In the genomic region with DNA sequence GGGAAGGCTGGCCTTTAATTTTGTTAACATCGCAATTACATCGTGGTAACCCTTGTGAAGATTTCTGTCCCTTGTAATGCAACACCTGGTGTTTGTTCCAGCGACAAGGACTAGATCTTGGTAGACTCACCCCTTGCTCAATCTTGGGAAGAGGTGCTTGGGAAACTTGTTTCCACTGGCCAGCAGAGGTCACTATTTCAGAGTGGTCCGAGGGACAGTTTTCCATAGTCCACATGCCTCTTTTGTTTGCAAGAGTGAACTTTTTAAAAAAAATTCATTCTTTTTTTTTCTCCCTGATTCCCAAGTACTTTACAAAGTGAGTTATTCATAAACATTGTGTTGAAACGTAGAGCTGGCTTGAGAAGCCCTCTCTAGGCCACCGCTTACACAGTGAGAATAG, we compare ENCODE assay signal across 7 mouse cellular contexts. TPM values are rescaled to one million over a fixed set of nuclear protein-coding genes. Genes with fewer than 3 reads are reported as not detected.
A peak's percentile ranks its signal among the peaks of the same experiment; 100 is the strongest.
DNase-seq lines count a peak whose midpoint lies in the region; ATAC-seq and TF ChIP-seq lines count a peak whose summit lies in the region.

No protein-coding gene starts in this region.

- WGBS in limb, embryonic 10.5 days = 23% methylated on average over 6 of the region's 6 CpGs
- WGBS in midbrain, postnatal 0 days = 21% methylated on average over 6 of the region's 6 CpGs
- WGBS in intestine, embryonic 16.5 days = 22% methylated on average over 6 of the region's 6 CpGs

- H3K9ac ChIP-seq in midbrain, postnatal 0 days (replicated peaks; ENCODE audit: low read length, poor library complexity, severe bottlenecking) = no peak overlapping the region
- H3K9ac ChIP-seq in intestine, embryonic 16.5 days (ENCODE audit: low read depth, low read length) = no peak overlapping the region

- peaks cover 36% of the 10 kb centered on the region for H3K27me3 ChIP-seq in limb, embryonic 10.5 days (ENCODE audit: low read depth, poor library complexity, severe bottlenecking)
- no peaks in the 10 kb centered on the region for H3K27me3 ChIP-seq in midbrain, postnatal 0 days (ENCODE audit: insufficient read depth, low read length)
- 0 out of 2 replicates have a peak, but pooled peaks cover 3% of the 10 kb centered on the region for H3K27me3 ChIP-seq in intestine, embryonic 16.5 days (replicated peaks; ENCODE audit: control insufficient read depth, insufficient read depth, low read length)

- TF ChIP-seq POLR2A in embryonic fibroblast, embryonic 13.5 days (IDR thresholded peaks at IDR 0.05; ENCODE audit: low read depth, low read length) = no peak

- H3K4me1 ChIP-seq in embryonic fibroblast, embryonic 13.5 days (ENCODE audit: control insufficient read depth, insufficient read depth, low read length) = peaks cover 6% of the 10 kb centered on the region; the same call in 1 of the 2 replicates
- peaks cover 11% of the 10 kb centered on the region for H3K4me1 ChIP-seq in limb, embryonic 10.5 days
- H3K4me1 ChIP-seq in midbrain, postnatal 0 days (ENCODE audit: insufficient read depth, low read length) = no peaks in the 10 kb centered on the region
- no peaks in the 10 kb centered on the region for H3K4me1 ChIP-seq in intestine, embryonic 16.5 days (ENCODE audit: control insufficient read depth, insufficient read depth, low read length)

- TF ChIP-seq CTCF in embryonic fibroblast, embryonic 13.5 days (IDR thresholded peaks at IDR 0.05; ENCODE audit: borderline replicate concordance, insufficient read depth, low read length) = 0 out of 2 replicates have a peak, but pooled peaks have one; percentile 16
- TF ChIP-seq CTCF in midbrain, postnatal 0 days (IDR thresholded peaks at IDR 0.05) = peak; percentile 80

- peaks cover 19% of the 10 kb centered on the region for H3K36me3 ChIP-seq in limb, embryonic 10.5 days
- no peaks in the 10 kb centered on the region for H3K36me3 ChIP-seq in midbrain, postnatal 0 days (ENCODE audit: insufficient read depth, low read length)
- no peaks in the 10 kb centered on the region for H3K36me3 ChIP-seq in intestine, embryonic 16.5 days (ENCODE audit: control insufficient read depth, insufficient read depth, low read length)

- H3K27ac ChIP-seq in embryonic fibroblast, embryonic 13.5 days (ENCODE audit: insufficient read depth, low read length) = no peak overlapping the region; the same call in 1 of the 2 replicates
- H3K27ac ChIP-seq in limb, embryonic 10.5 days = peak overlapping the region; percentile 53; the same call in 1 of the 2 replicates
- no peak overlapping the region for H3K27ac ChIP-seq in midbrain, postnatal 0 days (ENCODE audit: low read depth, low read length)
- no peak overlapping the region for H3K27ac ChIP-seq in intestine, embryonic 16.5 days (ENCODE audit: low read length)

- no peak for ATAC-seq in midbrain, postnatal 0 days (ENCODE audit: low FRiP score)
- ATAC-seq in intestine, embryonic 16.5 days = no peak

- no peak overlapping the region for H3K4me3 ChIP-seq in embryonic fibroblast, embryonic 13.5 days (ENCODE audit: insufficient read depth, low read length)
- no peak overlapping the region for H3K4me3 ChIP-seq in limb, embryonic 10.5 days
- no peak overlapping the region for H3K4me3 ChIP-seq in midbrain, postnatal 0 days (ENCODE audit: low read depth, low read length)
- no peak overlapping the region for H3K4me3 ChIP-seq in intestine, embryonic 16.5 days (ENCODE audit: low read length)

- no peak overlapping the region for H3K4me2 ChIP-seq in midbrain, postnatal 0 days (ENCODE audit: low read depth, low read length, poor library complexity, severe bottlenecking)
- no peak overlapping the region for H3K4me2 ChIP-seq in intestine, embryonic 16.5 days (ENCODE audit: low read depth, low read length)

- H3K9me3 ChIP-seq in limb, embryonic 10.5 days (replicated peaks) = no peaks in the 10 kb centered on the region
- no peaks in the 10 kb centered on the region for H3K9me3 ChIP-seq in midbrain, postnatal 0 days (ENCODE audit: low read length)
- H3K9me3 ChIP-seq in intestine, embryonic 16.5 days (ENCODE audit: control insufficient read depth, low read length) = no peaks in the 10 kb centered on the region

- peak; percentile 45 for DNase-seq in left cerebral cortex, postnatal 4 days
- DNase-seq in left cerebral cortex, postnatal 10 days (ENCODE audit: extremely low spot score in 1 of 2, low spot score in 2 of 2) = no peak
- DNase-seq in adrenal gland, postnatal 36 days = peak; percentile 42 to 66
- DNase-seq in limb, embryonic 10.5 days (ENCODE audit: low spot score) = peak; percentile 72
- DNase-seq in midbrain, postnatal 0 days (ENCODE audit: low spot score) = peak; percentile 66

- intact Hi-C loops in left cerebral cortex, postnatal 4 days (cut with DNase I) = loop anchor here (5.0 kb wide), 1 partner anchor 230 kb away; no protein-coding TSS in a partner anchor
- intact Hi-C loops in left cerebral cortex, postnatal 10 days (cut with DNase I) = loop anchor here (5.0 kb wide), 1 partner anchor 230 kb away; no protein-coding TSS in a partner anchor

RNA-seq across cellular contexts. Expression of a gene that starts 12.2 kb away (rescaled TPM):
- 1 to 10 TPM; 1.9 to 3.6 TPM for total RNA-seq in left cerebral cortex, postnatal 4 days (2021)
- 1 to 10 TPM; 1.4 to 2.3 TPM for total RNA-seq in left cerebral cortex, postnatal 10 days (2021)
- under 1 TPM; 0.43 to 0.93 TPM for total RNA-seq in adrenal gland, postnatal 36 days (2021)
- polyA plus RNA-seq in embryonic fibroblast, embryonic 13.5 days (2011; ENCODE audit: insufficient read length, low read depth, missing spikeins) = 4.9 TPM in 2 replicates
- polyA plus RNA-seq in limb, embryonic 10.5 days (2016; fragmentation: Nextera tagmentation; extraction: Ambion mirVana) = 5.1 and 9.9 TPM in 2 replicates
- total RNA-seq in midbrain, postnatal 0 days (2014; rRNA removed) = 1.4 and 1.8 TPM in 2 replicates
- polyA plus RNA-seq in midbrain, postnatal 0 days (2015; fragmentation: Nextera tagmentation; extraction: Ambion mirVana) = 1.5 and 2.1 TPM in 2 replicates
- 0.31 and 0.32 TPM in 2 replicates for polyA plus RNA-seq in intestine, embryonic 16.5 days (2015; fragmentation: Nextera tagmentation; extraction: Ambion mirVana)

RNA-seq across cellular contexts. Expression of a gene that starts 54.6 kb away (rescaled TPM):
- total RNA-seq in left cerebral cortex, postnatal 4 days (2021) = 10 to 100 TPM; 17.8 to 18.0 TPM
- total RNA-seq in left cerebral cortex, postnatal 10 days (2021) = 10 to 100 TPM; 18.3 to 20.2 TPM
- total RNA-seq in adrenal gland, postnatal 36 days (2021) = 10 to 100 TPM in 1 of 2 experiments, 1 to 10 TPM in 1; 9.5 to 12.4 TPM
- polyA plus RNA-seq in embryonic fibroblast, embryonic 13.5 days (2011; ENCODE audit: insufficient read length, low read depth, missing spikeins) = 40.6 and 53.2 TPM in 2 replicates
- polyA plus RNA-seq in limb, embryonic 10.5 days (2016; fragmentation: Nextera tagmentation; extraction: Ambion mirVana) = 53.0 and 54.5 TPM in 2 replicates
- 32.2 and 36.8 TPM in 2 replicates for total RNA-seq in midbrain, postnatal 0 days (2014; rRNA removed)
- polyA plus RNA-seq in midbrain, postnatal 0 days (2015; fragmentation: Nextera tagmentation; extraction: Ambion mirVana) = 20.1 and 21.5 TPM in 2 replicates
- 24.8 and 26.4 TPM in 2 replicates for polyA plus RNA-seq in intestine, embryonic 16.5 days (2015; fragmentation: Nextera tagmentation; extraction: Ambion mirVana)

Comparison
In these comparisons a context has a peak if more than half of its experiments do, and no peak if none do; other contexts are left out.
1. DNase-seq: peak in left cerebral cortex, postnatal 4 days (single experiment), adrenal gland, postnatal 36 days (2 of 2), limb, embryonic 10.5 days (single experiment) and midbrain, postnatal 0 days (single experiment); none in left cerebral cortex, postnatal 10 days (0 of 2).